Mouse (Mus musculus): ENCODE results near the gene Med15. TPM values are rescaled to one million over a fixed set of nuclear protein-coding genes. Genes with fewer than 3 reads are reported as not detected.

Gene Med15
- total and polyA plus RNA-seq, 2 experiments from 2014 or later: 18.6 to 40.2 TPM

DNA sequence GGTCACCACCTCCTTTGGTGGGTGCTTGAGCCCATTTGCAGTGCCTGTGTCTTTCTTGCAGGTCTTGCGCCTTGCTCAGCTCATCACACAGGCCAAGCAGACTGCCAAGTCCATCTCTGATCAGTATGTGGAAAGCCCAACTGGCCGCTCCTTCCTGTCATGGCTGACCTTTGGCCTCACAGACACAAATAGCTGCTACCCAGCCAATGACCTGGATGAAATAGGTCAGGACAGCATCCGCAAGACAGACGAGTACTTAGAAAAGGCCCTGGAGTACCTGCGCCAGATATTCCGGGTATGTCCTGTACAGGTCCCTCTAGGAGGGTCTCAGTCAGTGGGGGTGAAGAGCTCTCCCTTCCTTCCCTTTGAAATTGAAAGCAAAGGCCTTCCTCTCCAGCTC is 91.4 kb downstream of the Med15 start:
- no peak for TF ChIP-seq EP300 (IDR thresholded peaks at IDR 0.05; ENCODE audit: low read depth)
- no peak for TF ChIP-seq CTCF (IDR thresholded peaks at IDR 0.05; ENCODE audit: low read depth)
- 77% methylated on average over 6 of the region's 6 CpGs for WGBS
- no peak overlapping the region for H3K27ac ChIP-seq (ENCODE audit: low read depth)
- H3K4me1 ChIP-seq (ENCODE audit: control insufficient read depth, insufficient read depth): peaks cover 11% of the 10 kb centered on the region
- no peak overlapping the region for H3K4me3 ChIP-seq (ENCODE audit: low read depth, low read length)
- no peaks in the 10 kb centered on the region for H3K9me3 ChIP-seq (replicated peaks; ENCODE audit: control insufficient read depth, low read length)
- peaks cover 57% of the 10 kb centered on the region for H3K36me3 ChIP-seq (replicated peaks; ENCODE audit: control insufficient read depth, insufficient read depth, low read length)
- H3K4me2 ChIP-seq (ENCODE audit: low read depth, low read length): no peak overlapping the region
- ATAC-seq (ENCODE audit: insufficient read depth, low read depth): no peak
- H3K9ac ChIP-seq (replicated peaks; ENCODE audit: low read depth, low read length): no peak overlapping the region
- no peak for DNase-seq (ENCODE audit: low spot score)
- no peaks in the 10 kb centered on the region for H3K27me3 ChIP-seq (ENCODE audit: control insufficient read depth, insufficient read depth, low read length)

DNA sequence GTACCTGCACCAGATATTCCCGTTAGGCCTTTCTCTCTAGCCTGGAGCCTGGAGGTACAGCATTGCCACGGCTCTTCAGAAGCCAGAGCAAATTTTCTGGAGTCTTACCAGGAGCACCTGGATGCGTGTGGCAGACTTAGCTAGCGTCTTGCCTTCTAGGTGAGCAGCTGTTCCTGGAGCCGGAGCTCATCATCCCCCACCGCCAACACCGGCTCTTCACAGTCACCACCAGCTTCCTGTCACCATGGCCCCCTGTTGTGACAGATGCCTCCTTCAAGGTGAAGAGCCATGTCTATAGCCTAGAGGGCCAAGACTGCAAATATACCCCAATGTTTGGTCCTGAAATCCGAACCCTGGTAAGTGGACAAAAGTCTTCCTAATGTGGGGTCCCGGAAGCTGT is 92.0 kb downstream of the Med15 start:
- no peak for TF ChIP-seq CTCF (IDR thresholded peaks at IDR 0.05; ENCODE audit: low read depth)
- no peak for TF ChIP-seq EP300 (IDR thresholded peaks at IDR 0.05; ENCODE audit: low read depth)
- peaks cover 57% of the 10 kb centered on the region for H3K36me3 ChIP-seq (replicated peaks; ENCODE audit: control insufficient read depth, insufficient read depth, low read length)
- no peaks in the 10 kb centered on the region for H3K9me3 ChIP-seq (replicated peaks; ENCODE audit: control insufficient read depth, low read length)
- H3K4me1 ChIP-seq (ENCODE audit: control insufficient read depth, insufficient read depth): peaks cover 8% of the 10 kb centered on the region; the same call in 1 of the 2 replicates
- H3K4me2 ChIP-seq (ENCODE audit: low read depth, low read length): no peak overlapping the region
- no peak overlapping the region for H3K4me3 ChIP-seq (ENCODE audit: low read depth, low read length)
- 89% methylated on average over 9 of the region's 9 CpGs for WGBS
- H3K27ac ChIP-seq (ENCODE audit: low read depth): no peak overlapping the region
- H3K9ac ChIP-seq (replicated peaks; ENCODE audit: low read depth, low read length): no peak overlapping the region
- no peak for ATAC-seq (ENCODE audit: insufficient read depth, low read depth)
- no peaks in the 10 kb centered on the region for H3K27me3 ChIP-seq (ENCODE audit: control insufficient read depth, insufficient read depth, low read length)
- no peak for DNase-seq (ENCODE audit: low spot score)

DNA sequence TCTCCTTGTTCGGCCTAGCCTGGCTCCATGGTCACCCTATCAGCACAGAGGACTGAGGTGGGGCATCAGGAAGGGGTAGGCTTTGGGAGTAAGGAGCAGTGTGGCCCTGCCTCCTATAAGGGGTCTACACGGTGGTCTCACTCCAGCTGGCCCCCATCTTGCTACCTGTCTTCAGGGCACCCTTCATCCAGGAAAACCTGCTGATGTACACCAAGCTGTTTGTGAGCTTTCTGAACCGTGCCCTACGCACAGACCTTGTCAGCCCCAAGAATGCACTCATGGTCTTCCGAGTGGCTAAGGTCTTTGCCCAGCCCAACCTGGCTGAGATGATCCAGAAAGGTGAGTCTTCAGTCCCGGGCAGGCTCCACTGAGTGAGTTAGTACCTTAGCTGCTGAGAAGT is 92.7 kb downstream of the Med15 start:
- no peak overlapping the region for H3K9ac ChIP-seq (replicated peaks; ENCODE audit: low read depth, low read length)
- no peak overlapping the region for H3K27ac ChIP-seq (ENCODE audit: low read depth)
- no peaks in the 10 kb centered on the region for H3K9me3 ChIP-seq (replicated peaks; ENCODE audit: control insufficient read depth, low read length)
- ATAC-seq (ENCODE audit: insufficient read depth, low read depth) (no peak), DNase-seq (ENCODE audit: low spot score) (no peak)
- H3K4me2 ChIP-seq (ENCODE audit: low read depth, low read length): no peak overlapping the region
- peaks cover 57% of the 10 kb centered on the region for H3K36me3 ChIP-seq (replicated peaks; ENCODE audit: control insufficient read depth, insufficient read depth, low read length)
- 87% methylated on average over 6 of the region's 6 CpGs for WGBS
- H3K27me3 ChIP-seq (ENCODE audit: control insufficient read depth, insufficient read depth, low read length): no peaks in the 10 kb centered on the region
- no peak overlapping the region for H3K4me3 ChIP-seq (ENCODE audit: low read depth, low read length)
- TF ChIP-seq CTCF (IDR thresholded peaks at IDR 0.05; ENCODE audit: low read depth) (no peak), EP300 (IDR thresholded peaks at IDR 0.05; ENCODE audit: low read depth) (no peak)
- H3K4me1 ChIP-seq (ENCODE audit: control insufficient read depth, insufficient read depth): peaks cover 8% of the 10 kb centered on the region; the same call in 1 of the 2 replicates

DNA sequence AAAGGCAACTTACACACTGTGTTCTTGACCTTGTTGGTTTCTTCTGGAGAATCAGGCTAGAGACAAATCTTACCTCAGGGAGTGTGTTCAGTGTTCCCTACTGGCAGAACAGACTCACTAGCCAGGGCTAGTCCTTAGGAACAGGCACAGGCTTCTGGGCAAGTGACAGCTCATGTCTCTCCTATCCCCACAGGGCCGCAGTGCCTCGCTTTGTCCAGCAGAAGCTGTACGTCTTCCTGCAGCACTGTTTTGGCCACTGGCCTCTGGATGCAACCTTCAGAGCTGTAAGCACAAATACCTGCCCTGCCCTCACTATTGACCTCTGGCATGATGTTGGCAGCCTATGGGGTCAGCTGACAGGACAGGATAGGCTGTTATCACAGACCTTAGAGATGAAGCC is 93.6 kb downstream of the Med15 start:
- no peak for ATAC-seq (ENCODE audit: insufficient read depth, low read depth)
- H3K4me1 ChIP-seq (ENCODE audit: control insufficient read depth, insufficient read depth): peaks cover 8% of the 10 kb centered on the region; the same call in 1 of the 2 replicates
- WGBS: 91% methylated on average over 3 of the region's 3 CpGs
- no peak overlapping the region for H3K27ac ChIP-seq (ENCODE audit: low read depth)
- no peak overlapping the region for H3K4me3 ChIP-seq (ENCODE audit: low read depth, low read length)
- peaks cover 58% of the 10 kb centered on the region for H3K36me3 ChIP-seq (replicated peaks; ENCODE audit: control insufficient read depth, insufficient read depth, low read length)
- H3K4me2 ChIP-seq (ENCODE audit: low read depth, low read length): no peak overlapping the region
- no peak for TF ChIP-seq CTCF (IDR thresholded peaks at IDR 0.05; ENCODE audit: low read depth)
- no peak for TF ChIP-seq EP300 (IDR thresholded peaks at IDR 0.05; ENCODE audit: low read depth)
- H3K27me3 ChIP-seq (ENCODE audit: control insufficient read depth, insufficient read depth, low read length): no peaks in the 10 kb centered on the region
- H3K9me3 ChIP-seq (replicated peaks; ENCODE audit: control insufficient read depth, low read length): no peaks in the 10 kb centered on the region
- no peak for DNase-seq (ENCODE audit: low spot score)
- no peak overlapping the region for H3K9ac ChIP-seq (replicated peaks; ENCODE audit: low read depth, low read length)

DNA sequence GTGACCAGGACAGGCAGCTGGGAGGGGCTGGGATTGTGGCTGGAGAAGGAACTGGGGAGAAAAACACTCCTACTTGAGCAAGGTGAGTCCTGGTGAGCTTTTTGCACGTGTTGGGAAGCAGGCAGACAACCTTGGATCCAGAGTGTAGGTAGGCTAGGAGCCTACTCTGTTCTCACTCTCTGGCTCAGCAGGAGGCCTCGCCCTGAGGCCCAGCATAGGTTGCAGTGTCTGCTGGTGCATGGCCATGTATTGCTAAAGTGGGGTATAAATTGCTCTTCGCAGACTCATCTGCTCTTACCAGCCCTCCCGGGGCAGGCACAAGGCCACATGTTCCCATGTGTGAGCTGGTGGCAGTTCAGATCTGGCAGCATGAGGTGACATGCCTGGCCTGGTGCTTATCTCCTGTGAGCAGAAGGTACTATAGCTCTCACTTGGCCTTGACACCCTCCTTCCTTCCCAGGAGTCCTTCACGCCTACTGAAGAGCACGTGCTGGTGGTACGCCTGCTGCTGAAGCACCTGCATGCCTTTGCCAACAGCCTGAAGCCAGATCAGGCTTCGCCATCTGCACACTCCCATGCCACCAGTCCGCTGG is 94.6 kb downstream of the Med15 start:
- Histone ChIP-seq H3K9me3 (replicated peaks; ENCODE audit: control insufficient read depth, low read length) (no peaks in the 10 kb centered on the region), H3K4me1 (ENCODE audit: control insufficient read depth, insufficient read depth) (peaks cover 8% of the 10 kb centered on the region; the same call in 1 of the 2 replicates), H3K36me3 (replicated peaks; ENCODE audit: control insufficient read depth, insufficient read depth, low read length) (peaks cover 55% of the 10 kb centered on the region), H3K4me2 (ENCODE audit: low read depth, low read length) (no peak overlapping the region), H3K27ac (ENCODE audit: low read depth) (no peak overlapping the region), H3K27me3 (ENCODE audit: control insufficient read depth, insufficient read depth, low read length) (no peaks in the 10 kb centered on the region), H3K4me3 (ENCODE audit: low read depth, low read length) (no peak overlapping the region), H3K9ac (replicated peaks; ENCODE audit: low read depth, low read length) (no peak overlapping the region)
- no peak for TF ChIP-seq CTCF (IDR thresholded peaks at IDR 0.05; ENCODE audit: low read depth)
- TF ChIP-seq EP300 (IDR thresholded peaks at IDR 0.05; ENCODE audit: low read depth): no peak
- no peak for ATAC-seq (ENCODE audit: insufficient read depth, low read depth)
- no peak for DNase-seq (ENCODE audit: low spot score)
- 77% methylated on average over 9 of the region's 9 CpGs for WGBS

GRCm38 (mm10) chr16:17637610-17638009 is 95.1 kb downstream of the Med15 start:
- Histone ChIP-seq H3K9me3 (replicated peaks; ENCODE audit: control insufficient read depth, low read length) (no peaks in the 10 kb centered on the region), H3K27ac (ENCODE audit: low read depth) (no peak overlapping the region), H3K4me1 (ENCODE audit: control insufficient read depth, insufficient read depth) (peaks cover 8% of the 10 kb centered on the region; the same call in 1 of the 2 replicates), H3K36me3 (replicated peaks; ENCODE audit: control insufficient read depth, insufficient read depth, low read length) (peaks cover 49% of the 10 kb centered on the region), H3K4me2 (ENCODE audit: low read depth, low read length) (no peak overlapping the region), H3K27me3 (ENCODE audit: control insufficient read depth, insufficient read depth, low read length) (no peaks in the 10 kb centered on the region), H3K9ac (replicated peaks; ENCODE audit: low read depth, low read length) (no peak overlapping the region), H3K4me3 (ENCODE audit: low read depth, low read length) (no peak overlapping the region)
- peak; percentile 25; the same call in 1 of the 2 replicates for TF ChIP-seq CTCF (IDR thresholded peaks at IDR 0.05; ENCODE audit: low read depth)
- no peak for TF ChIP-seq EP300 (IDR thresholded peaks at IDR 0.05; ENCODE audit: low read depth)
- ATAC-seq (ENCODE audit: insufficient read depth, low read depth): no peak
- no peak for DNase-seq (ENCODE audit: low spot score)
- WGBS: 76% methylated on average over 2 of the region's 2 CpGs
